Mouse (Mus musculus): Measurements from ENCODE around the gene Ndufa12. TPM values are rescaled to one million over a fixed set of nuclear protein-coding genes. Genes with fewer than 3 reads are reported as not detected.

The Ndufa12 gene
- polyA plus RNA-seq (2012; ENCODE audit: low replicate concordance): 134 and 399 TPM in 2 replicates

GRCm38 (mm10) chr10:94198482-94199405 lies at the start of gene Ndufa12:
Gene Ndufa12 (plus strand): TSS chr10:94198720.

Other genes with a start within 250 kb of the Ndufa12 start
- 2.5 and 3.0 TPM in 2 replicates for gene Vezt, start 162.9 kb upstream of the Ndufa12 start, polyA plus RNA-seq (2012; ENCODE audit: low replicate concordance)
- 1.0 and 1.2 TPM in 2 replicates for gene Fgd6, start 162.7 kb upstream of the Ndufa12 start, polyA plus RNA-seq (2012; ENCODE audit: low replicate concordance)
- 0.68 and 1.3 TPM in 2 replicates for gene Nr2c1, start 50.7 kb upstream of the Ndufa12 start, polyA plus RNA-seq (2012; ENCODE audit: low replicate concordance)
- not detected in 2 replicates for gene Gm4792, start 100.0 kb downstream of the Ndufa12 start, polyA plus RNA-seq (2012; ENCODE audit: low replicate concordance)
- gene Tmcc3, start 113.2 kb downstream of the Ndufa12 start, polyA plus RNA-seq (2012; ENCODE audit: low replicate concordance): 3.5 and 4.1 TPM in 2 replicates